Mouse (Mus musculus) heart, postnatal 0 days (tissue): Measurements from ENCODE around the gene a.

Experiments
- CTCF ChIP-seq: IDR thresholded peaks from 2 replicates; pipeline ENCODE4 v1.5.1; 2016; ENCODE audit warnings: antibody characterized with exemption, control low read depth, low read depth
- EP300 ChIP-seq: IDR thresholded peaks from 2 replicates; pipeline ENCODE4 v1.6.1; 2016; ENCODE audit warnings: antibody characterized with exemption, low read depth

- TF ChIP-seq CTCF (peak; percentile 86), EP300 (no peak)
Observed at GRCm38 (mm10) chr2:154943101-154943500, 151.9 kb downstream of the a start.
